Mouse (Mus musculus) urinary bladder, postnatal 25 days (tissue): Measurements from ENCODE around the gene Capn7.
A peak's percentile ranks its signal among the peaks of the same experiment; 100 is the strongest.

Experiments used
- DNase-seq: peaks from one replicate; pipeline ENCODE4 v3.0.0; 2022; ENCODE audit warnings: low spot score

The Capn7 gene

GRCm38 (mm10) chr14:31365350-31365749 lies 28.9 kb downstream of the Capn7 start:
- peak; percentile 57 for DNase-seq

DNA sequence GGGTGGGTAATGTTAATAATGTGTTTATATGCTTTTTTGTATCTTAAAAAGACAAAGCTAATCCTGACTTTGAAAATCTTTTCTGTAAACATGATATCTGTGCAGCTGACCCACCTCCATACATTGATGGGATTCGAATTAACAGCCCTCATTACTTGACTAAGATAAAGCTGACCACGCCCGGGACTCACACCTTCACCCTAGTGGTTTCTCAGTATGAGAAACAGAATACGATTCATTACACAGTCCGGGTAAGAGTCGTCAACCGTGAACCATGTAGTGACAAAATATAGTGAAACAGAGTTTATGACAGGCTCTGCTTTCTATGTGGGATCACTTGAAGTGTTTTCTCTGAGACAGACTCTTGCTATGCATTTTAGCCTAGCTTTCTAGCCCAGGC lies 31.5 kb downstream of the Capn7 start:
- no peak for DNase-seq

DNA sequence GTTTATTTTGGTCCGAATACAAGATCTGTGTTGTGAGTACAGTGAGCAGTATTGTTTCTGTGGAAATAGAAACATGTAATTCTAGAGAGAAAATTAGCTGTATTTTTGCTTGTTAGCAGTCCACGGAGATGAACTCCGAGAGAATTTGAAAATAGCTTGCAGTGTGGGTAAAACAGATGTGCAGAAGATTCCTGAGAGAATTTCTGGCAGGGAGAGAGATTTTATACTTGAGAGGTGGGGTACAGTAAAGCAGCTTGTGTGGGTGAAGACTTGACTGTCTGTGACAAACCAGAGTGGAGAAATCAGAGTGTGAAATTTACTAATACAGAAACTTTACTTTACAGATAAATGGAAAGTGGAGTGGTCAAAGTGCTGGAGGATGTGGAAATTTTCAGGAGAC lies 32.9 kb downstream of the Capn7 start:
- DNase-seq = no peak

DNA sequence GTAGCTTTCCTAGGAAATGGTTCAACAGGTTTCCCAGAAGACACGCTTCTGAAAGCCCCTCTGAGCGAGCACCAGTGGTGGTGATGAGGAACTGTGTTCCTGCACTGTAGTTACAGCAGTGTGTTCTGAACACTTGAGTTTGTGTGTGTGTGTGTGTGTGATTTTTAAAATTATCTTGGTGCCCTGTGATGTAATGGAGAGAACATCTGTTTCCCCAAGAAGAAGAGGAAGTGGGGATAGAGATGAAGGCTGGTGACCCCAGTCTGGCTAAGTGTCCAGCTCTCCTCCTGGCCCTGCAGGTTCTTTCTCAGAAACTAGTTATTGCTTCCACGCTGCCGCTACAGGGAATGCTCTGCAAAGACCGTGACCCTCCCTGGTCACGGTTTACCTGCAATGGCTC lies 38.0 kb downstream of the Capn7 start:
- DNase-seq = no peak

DNA sequence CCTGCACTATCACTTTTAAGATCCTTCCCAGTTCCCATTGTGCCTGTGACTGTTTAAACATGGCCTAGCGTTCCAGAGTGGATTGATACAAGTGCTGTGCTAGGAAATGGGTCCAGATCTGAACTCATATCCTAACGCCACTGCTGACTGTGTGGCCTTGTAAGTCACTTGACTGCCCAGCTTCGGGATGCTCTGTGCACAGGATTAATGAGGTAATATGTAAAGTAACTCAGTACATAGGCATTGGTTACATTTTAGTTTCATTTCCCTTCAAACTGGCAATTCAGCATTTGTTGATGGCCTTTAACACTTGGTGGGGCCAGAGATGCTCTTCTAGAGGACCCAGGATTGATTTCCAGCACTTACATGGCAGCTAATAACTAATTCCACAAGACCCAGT lies 39.9 kb downstream of the Capn7 start:
- DNase-seq = no peak

DNA sequence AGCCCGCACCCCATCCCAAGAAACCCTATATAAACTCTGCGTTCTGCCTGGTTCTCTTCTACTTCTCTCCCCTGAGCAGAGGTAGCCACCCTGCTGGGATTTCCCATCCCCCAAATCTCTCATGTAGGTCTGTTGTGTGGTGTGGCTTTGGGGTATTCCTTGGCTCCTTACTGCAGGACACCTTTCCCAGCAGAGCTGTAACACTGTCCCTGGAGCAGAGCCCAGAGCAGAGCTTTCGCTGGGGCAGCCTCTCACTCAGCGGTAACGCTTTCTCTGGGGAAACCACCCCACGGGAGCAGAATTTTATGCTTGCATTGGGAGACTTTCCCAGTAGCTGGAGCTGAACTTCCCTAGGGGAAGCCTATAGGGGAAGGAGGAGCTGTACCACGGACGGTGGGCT lies 45.8 kb downstream of the Capn7 start:
- no peak for DNase-seq

DNA sequence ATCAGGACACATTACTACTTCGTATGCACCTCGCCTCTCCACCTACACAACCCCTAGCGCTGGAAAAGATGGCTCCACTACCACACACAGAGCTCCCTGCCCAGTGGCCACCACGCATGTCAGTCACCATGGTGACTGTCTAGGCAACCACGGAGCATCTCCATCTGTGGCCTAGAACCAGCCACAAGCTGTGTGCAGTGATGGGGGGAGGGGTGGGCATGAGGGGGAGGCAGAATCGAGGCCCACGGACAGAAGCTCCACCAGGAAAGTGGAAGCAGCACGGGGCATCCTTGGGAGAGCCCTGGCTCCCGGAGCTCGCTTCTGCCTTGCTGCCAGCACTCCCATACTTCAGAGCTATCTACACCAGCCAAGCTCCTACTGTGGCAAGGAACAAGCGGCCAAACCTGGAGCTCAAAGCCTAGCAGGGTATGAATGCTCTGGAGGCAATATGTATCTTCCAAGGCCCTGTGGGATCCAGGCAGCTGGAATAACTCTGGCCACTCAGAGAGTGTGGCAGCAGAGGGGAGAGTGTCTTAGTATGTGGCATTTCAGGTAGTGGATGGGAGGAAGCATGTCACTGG lies 47.1 kb downstream of the Capn7 start:
- DNase-seq = no peak

DNA sequence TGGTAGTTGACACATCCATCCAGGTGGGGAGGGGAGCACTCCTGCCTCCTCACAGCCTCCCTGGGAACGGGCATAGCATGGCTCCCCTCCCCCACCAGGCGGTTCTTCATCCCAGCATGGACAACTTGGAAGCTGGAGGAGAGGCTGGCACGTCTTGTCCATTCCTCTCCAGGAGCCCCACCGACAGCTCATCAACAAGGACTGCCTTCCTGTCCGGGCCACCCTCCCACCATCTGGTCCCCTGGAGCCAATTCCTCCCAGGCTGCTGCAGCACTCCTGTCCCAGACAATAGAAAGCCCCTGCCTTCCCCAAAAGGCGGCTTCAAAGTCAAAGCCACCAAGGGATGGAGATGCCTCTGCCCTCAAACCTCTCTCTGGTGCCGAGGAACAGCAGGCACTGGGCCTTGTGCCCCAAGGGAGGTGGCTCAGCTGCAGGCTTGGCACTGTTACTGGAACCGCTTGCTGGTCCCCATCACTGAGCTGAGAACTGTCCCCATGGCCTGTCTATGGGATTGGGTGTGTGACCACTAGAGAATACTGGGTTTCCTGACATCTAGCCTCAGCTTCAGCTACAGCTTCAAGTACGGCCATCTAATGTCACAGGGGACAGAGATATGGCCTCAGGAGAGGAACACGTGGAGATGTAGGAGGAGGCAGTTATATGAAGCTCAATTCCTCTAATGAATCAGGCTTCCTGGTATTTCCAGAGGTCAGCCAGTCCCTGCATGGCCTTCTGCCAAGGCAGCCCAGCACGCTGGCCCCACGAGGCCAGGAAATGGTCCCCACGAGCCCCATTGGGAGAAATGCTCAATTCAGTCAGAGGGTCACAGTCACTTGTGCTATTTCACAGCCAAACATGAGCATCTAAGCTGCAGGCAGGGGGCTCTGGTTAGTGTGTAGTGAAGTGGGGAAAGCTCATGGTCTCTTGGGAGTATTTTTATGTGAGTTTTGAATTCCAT lies 48.2 kb downstream of the Capn7 start:
- no peak for DNase-seq

- DNase-seq = no peak
These were observed 49.0 kb downstream of the Capn7 start for GRCm38 (mm10) chr14:31385406-31385805.

GRCm38 (mm10) chr14:31385977-31386697 lies 49.7 kb downstream of the Capn7 start:
- peak; percentile 70 for DNase-seq

- DNase-seq = no peak
These were observed 51.0 kb downstream of the Capn7 start for GRCm38 (mm10) chr14:31387301-31387981.

- DNase-seq = no peak
These were observed 51.8 kb downstream of the Capn7 start for GRCm38 (mm10) chr14:31388086-31388872.

DNA sequence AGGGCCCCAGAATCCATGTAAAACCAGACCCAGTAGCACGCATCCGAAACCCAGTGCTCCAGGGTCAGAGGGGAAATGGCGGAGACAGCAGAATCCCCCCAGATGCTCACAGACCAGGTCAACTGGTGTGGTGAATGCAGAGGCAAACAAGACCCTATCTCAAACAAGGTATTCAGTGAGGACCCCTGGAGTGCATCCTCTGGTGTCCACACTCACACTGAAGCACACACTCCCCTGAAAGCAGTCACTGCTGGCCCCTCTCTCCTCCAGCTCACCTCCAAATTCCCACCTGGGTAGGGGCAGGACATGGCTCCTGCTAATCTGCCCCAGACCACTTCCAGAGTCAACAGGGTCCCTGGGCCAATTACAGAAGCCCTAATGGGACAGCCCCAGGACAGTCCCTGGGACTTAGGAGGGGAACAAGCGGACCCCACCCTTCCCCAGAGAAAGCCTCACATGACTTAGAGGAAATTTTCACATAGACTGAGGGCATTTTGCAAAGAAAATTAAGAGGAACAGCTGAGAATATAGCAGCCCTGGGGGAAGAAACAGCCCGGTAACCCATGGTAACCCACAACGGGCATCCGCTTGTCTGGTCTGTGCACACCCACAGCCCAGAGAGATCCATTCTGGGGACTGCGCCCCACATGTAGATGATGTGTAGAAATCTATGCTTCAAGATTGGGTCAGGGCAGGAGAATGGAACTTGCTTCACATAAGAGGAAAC lies 53.1 kb downstream of the Capn7 start:
- DNase-seq = no peak

GRCm38 (mm10) chr14:31392300-31392699 lies 55.9 kb downstream of the Capn7 start:
- DNase-seq = no peak

GRCm38 (mm10) chr14:31392873-31393545 lies 56.6 kb downstream of the Capn7 start:
- DNase-seq = no peak

DNA sequence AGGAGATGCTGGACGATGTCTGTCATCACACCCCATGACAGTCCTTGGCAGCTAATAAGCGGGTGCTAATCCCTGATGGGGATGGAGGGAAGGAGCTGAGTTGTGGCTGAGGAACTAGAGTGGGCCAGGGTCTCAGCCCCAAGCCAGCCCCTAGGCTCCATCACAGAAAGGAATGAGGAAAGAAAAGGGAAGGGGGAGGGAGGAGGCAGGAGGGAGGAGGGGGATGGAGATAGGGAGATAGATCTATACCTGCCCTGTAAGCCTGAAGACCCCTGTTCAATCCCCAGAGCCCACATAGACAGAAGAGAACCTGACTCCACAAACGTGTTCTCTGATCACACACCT lies 57.1 kb downstream of the Capn7 start:
- no peak for DNase-seq

DNA sequence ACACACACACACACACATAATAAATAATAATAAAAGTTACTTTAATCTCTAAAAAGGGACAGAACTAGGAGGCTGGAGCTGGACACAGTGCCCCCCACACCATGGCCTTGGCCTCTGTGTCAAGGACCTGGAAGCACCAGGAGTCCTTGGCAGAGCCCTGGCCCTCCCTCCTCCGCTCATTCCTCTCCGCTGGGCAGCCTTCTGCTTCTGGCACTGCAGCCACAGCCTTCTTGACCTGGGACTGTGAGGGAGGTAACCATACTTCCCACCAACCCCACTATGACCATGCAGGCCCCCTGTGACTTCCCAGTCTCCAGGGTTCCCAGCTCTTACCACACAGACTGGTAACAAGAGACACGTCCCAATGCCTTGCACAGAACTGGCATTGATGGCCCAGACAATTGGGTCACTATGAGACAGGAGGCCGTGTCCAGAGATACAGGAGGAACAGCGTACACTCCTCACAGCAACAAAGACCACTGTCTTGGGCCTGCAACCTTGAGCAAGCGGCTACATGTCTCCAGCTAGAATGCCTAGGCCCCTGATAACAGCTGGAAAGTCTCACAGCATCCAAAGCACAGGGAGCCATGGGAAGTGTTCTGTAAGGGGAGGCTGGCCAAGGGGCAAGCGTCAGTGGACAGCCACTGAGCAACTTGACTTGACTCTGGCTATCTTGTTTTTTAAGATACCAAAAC lies 57.6 kb downstream of the Capn7 start:
- DNase-seq = no peak

GRCm38 (mm10) chr14:31394822-31395532 lies 58.5 kb downstream of the Capn7 start:
- no peak for DNase-seq

- no peak for DNase-seq
These were observed 59.3 kb downstream of the Capn7 start for GRCm38 (mm10) chr14:31395629-31396199.
